Mouse (Mus musculus) bone marrow, adult 2 months (tissue): ENCODE data around the gene Tecr.

Experiments used
- CTCF ChIP-seq: fragments of 200-500 bp; IDR thresholded peaks from 2 replicates; pipeline ENCODE4 v1.5.1; 2011; ENCODE audit warnings: low read length, control low read depth; ENCODE audit not compliant: control insufficient read depth, insufficient read depth
- POLR2A ChIP-seq: fragments of 200-500 bp; IDR thresholded peaks from 2 replicates; pipeline ENCODE4 v1.6.1; 2011; ENCODE audit warnings: low read depth, mild to moderate bottlenecking, control low read depth, low read length, borderline replicate concordance; ENCODE audit not compliant: control insufficient read depth

GRCm38 (mm10) chr8:83653662-83654017 is 45.9 kb upstream of the Tecr start:
- TF ChIP-seq CTCF (no peak), POLR2A (no peak)
